Mouse (Mus musculus) lung, embryonic 15.5 days (tissue): Measurements from ENCODE around the gene Jade1. TPM values are rescaled to one million over a fixed set of nuclear protein-coding genes. Genes with fewer than 3 reads are reported as not detected.

ENCODE experiments used
- ATAC-seq: fragments of 200-750 bp; cut with Nextera tagmentation; 2 replicates; pipeline ENCODE4 v1.8.0; 2017; ENCODE audit warnings: moderate number of reproducible peaks, borderline replicate concordance; ENCODE audit not compliant: low FRiP score, low TSS enrichment; ENCODE audit errors: extremely low read depth
- H3K27ac ChIP-seq: fragments of 300-500 bp; sonication (generic); 2 replicates; pipeline ENCODE4 v1.5.1; 2015; ENCODE audit warnings: moderate library complexity, mild to moderate bottlenecking, inconsistent platforms
- H3K27me3 ChIP-seq: fragments of 300-500 bp; sonication (generic); 2 replicates; pipeline ENCODE4 v1.6.1; 2015; ENCODE audit warnings: inconsistent platforms
- H3K36me3 ChIP-seq: fragments of 300-500 bp; sonication (generic); 2 replicates; pipeline ENCODE4 v1.6.1; 2015; ENCODE audit warnings: inconsistent platforms
- H3K4me1 ChIP-seq: fragments of 300-500 bp; sonication (generic); 2 replicates; pipeline ENCODE4 v1.6.1; 2015; ENCODE audit warnings: inconsistent platforms
- H3K4me2 ChIP-seq: fragments of 300-500 bp; sonication (generic); 2 replicates; pipeline ENCODE4 v1.6.1; 2015; ENCODE audit warnings: inconsistent platforms, mild to moderate bottlenecking, moderate library complexity
- H3K4me3 ChIP-seq: fragments of 300-500 bp; sonication (generic); 2 replicates; pipeline ENCODE4 v1.5.1; 2015; ENCODE audit warnings: mild to moderate bottlenecking, inconsistent platforms
- H3K9ac ChIP-seq: fragments of 300-500 bp; sonication (generic); 2 replicates; pipeline ENCODE4 v1.6.1; 2015; ENCODE audit warnings: inconsistent platforms
- H3K9me3 ChIP-seq: fragments of 300-500 bp; sonication (generic); 2 replicates; pipeline ENCODE4 v1.6.1; 2016; ENCODE audit warnings: inconsistent platforms
- WGBS: fragments of 180-500 bp; shearing (Covaris S2); methylation state at CpG from one replicate; pipeline ENCODE4 v1.1.7; 2015; 5-methylcytosine and 5-hydroxymethylcytosine counted together
- polyA plus RNA-seq: library from polyadenylated mRNA; unstranded; fragments of >200 nt; fragmentation: Nextera tagmentation; extraction: Ambion mirVana; gene quantifications from 2 replicates; pipeline ENCODE4 v1.2.1, GENCODE M21; 2015

Jade1 gene
- polyA plus RNA-seq, 1 experiment from 2014 or later, result 10.9 TPM

DNA sequence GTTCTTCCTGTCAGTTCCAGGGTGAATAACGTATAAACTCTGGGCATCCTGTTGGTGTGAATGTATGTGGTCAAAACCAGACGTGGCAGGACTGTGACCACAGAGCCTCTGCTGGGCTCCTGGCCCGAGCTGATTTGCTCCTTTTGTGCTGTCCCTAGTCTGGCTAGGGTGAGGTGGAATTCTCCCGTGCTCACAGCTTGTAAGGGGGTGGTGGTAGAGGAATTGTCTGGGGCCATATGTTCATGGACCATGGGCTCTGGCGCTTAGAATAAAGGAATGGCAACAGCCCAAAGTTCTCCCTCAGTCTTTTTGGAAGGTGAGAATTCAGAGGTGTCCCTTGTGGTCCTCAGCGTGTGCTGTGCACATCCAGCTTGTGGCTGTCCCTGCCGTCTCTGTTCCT, 37.3 kb downstream of the Jade1 start:
- Histone ChIP-seq H3K9ac (no peak overlapping the region), H3K4me3 (no peak overlapping the region), H3K9me3 (no peaks in the 10 kb centered on the region), H3K27me3 (no peaks in the 10 kb centered on the region), H3K4me1 (no peaks in the 10 kb centered on the region), H3K27ac (no peak overlapping the region), H3K36me3 (no peaks in the 10 kb centered on the region; the same call in 1 of the 2 replicates), H3K4me2 (no peak overlapping the region)
- WGBS, result 78% methylated on average over 7 of the region's 7 CpGs
- no peak for ATAC-seq

DNA sequence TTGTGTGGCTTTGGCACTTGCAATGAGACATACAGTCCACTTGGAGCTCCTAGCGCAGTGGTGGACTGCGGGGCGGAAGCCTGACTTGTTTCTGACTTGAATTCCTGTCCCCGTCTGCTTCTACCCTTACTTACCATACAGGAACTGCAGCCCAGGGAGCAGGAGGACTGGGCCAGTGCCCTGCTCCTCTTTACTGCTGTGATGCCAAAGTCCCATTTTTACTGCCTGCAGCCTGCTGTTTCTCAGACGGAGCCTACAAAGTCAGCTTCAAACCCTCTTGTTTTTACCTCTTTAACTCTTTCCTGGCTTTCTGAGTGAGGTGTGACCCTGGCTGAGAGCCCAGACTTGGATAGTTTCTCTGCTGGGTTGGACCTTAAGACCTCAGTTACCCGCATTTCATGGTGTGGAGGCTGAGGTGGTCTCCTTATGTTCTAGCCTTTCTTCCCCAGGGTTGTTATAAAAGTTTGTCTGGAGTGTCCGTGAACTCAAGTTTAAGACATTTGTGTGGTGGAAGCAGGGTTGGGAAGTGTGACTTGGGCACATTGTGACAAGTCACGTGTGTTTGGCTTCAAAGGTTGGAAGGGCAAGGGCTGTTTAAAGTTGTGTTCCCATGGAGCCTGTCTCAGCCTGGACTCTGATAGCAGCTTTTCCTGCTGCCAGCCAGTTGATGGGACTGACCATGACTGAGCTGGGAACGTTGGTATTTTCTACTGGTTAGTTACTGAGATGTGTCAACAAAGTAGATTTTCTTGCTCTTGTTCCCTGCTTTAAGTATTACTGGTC, 38.8 kb downstream of the Jade1 start:
- H3K9ac ChIP-seq, result no peak overlapping the region
- no peak overlapping the region for H3K4me2 ChIP-seq
- no peaks in the 10 kb centered on the region for H3K27me3 ChIP-seq
- H3K4me1 ChIP-seq, result no peaks in the 10 kb centered on the region
- no peaks in the 10 kb centered on the region for H3K9me3 ChIP-seq
- WGBS, result 74% methylated on average over 9 of the region's 9 CpGs
- no peak overlapping the region for H3K4me3 ChIP-seq
- no peak for ATAC-seq
- H3K36me3 ChIP-seq, result no peaks in the 10 kb centered on the region; the same call in 1 of the 2 replicates
- H3K27ac ChIP-seq, result no peak overlapping the region

DNA sequence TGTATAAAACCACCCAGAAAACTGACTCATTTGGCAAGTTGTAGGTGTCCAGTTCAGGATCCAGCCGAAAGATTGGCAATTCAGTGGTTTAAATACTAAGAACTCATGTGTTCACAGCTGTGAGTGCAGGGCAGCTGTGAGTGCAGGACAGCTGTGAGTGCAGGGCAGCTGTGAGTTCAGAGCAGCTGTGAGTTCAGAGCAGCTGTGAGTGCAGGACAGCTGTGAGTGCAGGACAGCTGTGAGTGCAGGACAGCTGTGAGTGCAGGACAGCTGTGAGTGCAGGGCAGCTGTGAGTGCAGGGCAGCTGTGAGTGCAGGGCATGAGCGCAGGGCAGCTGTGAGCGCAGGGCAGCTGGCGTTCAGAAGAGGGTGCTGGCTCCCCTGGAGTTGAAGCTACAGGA, 39.5 kb downstream of the Jade1 start:
- Histone ChIP-seq H3K4me2 (no peak overlapping the region), H3K4me3 (no peak overlapping the region), H3K9me3 (no peaks in the 10 kb centered on the region), H3K36me3 (peaks cover 4% of the 10 kb centered on the region; the same call in 1 of the 2 replicates), H3K4me1 (no peaks in the 10 kb centered on the region), H3K9ac (no peak overlapping the region), H3K27me3 (no peaks in the 10 kb centered on the region), H3K27ac (no peak overlapping the region)
- no peak for ATAC-seq
- 93% methylated on average over 4 of the region's 4 CpGs for WGBS

DNA sequence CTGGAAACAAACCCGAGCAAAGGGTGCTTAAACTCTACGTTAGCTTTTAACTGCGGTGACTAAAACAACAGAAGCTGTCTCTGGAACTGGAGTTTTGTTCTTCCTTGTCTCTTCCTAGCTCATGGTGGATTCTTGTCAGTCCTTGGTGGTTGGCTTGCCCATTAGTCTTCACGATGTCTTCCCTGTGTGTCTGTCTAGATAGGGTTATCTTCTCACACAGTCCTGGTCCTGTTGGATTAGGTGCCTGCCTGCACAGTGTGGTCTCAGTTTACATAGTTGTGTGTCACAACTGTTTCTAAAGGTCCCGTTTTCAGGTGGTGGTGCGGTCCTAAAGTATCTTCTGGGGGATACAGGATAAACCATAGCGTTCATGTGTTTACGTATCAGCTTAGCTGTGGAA, 41.5 kb downstream of the Jade1 start:
- Histone ChIP-seq H3K27me3 (no peaks in the 10 kb centered on the region), H3K27ac (no peak overlapping the region), H3K9me3 (no peaks in the 10 kb centered on the region), H3K36me3 (peaks cover 5% of the 10 kb centered on the region; the same call in 1 of the 2 replicates), H3K9ac (no peak overlapping the region), H3K4me2 (no peak overlapping the region), H3K4me3 (no peak overlapping the region), H3K4me1 (no peaks in the 10 kb centered on the region)
- no peak for ATAC-seq
- 85% methylated on average over 8 of the region's 8 CpGs for WGBS

DNA sequence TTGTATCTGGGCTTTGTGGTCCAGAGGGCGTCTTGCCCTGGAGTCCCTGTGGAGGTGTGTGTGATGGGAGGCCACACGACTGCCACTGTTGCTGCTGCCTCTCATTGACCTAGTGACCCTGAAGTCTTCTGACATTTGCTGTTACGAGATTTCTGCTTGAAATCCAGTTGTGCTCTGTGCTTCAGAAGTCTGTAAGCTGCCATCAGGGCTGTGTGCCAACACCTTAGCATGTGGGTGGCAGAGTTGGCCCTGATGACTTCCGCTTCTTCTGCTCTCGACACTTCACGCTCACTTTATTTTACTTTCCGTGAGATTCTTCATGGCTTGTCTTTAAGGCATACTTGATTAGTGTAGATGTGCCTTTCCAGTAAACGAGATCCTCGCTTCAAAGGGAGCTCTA, 42.9 kb downstream of the Jade1 start:
- H3K36me3 ChIP-seq, result peaks cover 5% of the 10 kb centered on the region; the same call in 1 of the 2 replicates
- no peaks in the 10 kb centered on the region for H3K27me3 ChIP-seq
- no peak overlapping the region for H3K9ac ChIP-seq
- no peaks in the 10 kb centered on the region for H3K4me1 ChIP-seq
- H3K4me2 ChIP-seq, result no peak overlapping the region
- 62% methylated on average over 9 of the region's 9 CpGs for WGBS
- no peaks in the 10 kb centered on the region for H3K9me3 ChIP-seq
- H3K4me3 ChIP-seq, result no peak overlapping the region
- H3K27ac ChIP-seq, result no peak overlapping the region
- ATAC-seq, result no peak

DNA sequence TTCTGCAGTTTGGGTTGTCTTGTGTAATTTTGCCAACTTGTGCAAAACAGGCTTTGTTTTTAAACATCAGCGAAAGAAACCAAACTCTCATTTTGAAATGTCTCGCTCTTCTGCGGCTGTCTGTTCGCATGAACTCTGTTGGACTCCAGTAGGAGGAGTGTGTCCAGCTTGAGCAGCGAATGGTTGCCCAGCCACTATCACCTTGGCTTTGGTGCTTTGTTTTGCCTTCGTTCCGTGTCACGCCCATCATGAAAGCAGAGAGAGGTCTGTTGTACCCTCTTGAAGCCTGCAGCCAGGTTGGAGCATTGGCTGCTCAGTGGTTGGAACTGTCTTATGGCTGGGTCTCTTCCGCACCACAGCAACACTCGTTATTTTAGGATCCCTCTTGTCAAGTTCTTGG, 43.7 kb downstream of the Jade1 start:
- Histone ChIP-seq H3K27ac (no peak overlapping the region), H3K4me2 (no peak overlapping the region), H3K4me3 (no peak overlapping the region), H3K4me1 (no peaks in the 10 kb centered on the region), H3K36me3 (peaks cover 5% of the 10 kb centered on the region; the same call in 1 of the 2 replicates), H3K27me3 (no peaks in the 10 kb centered on the region), H3K9me3 (no peaks in the 10 kb centered on the region), H3K9ac (no peak overlapping the region)
- WGBS, result 93% methylated on average over 10 of the region's 10 CpGs
- no peak for ATAC-seq

DNA sequence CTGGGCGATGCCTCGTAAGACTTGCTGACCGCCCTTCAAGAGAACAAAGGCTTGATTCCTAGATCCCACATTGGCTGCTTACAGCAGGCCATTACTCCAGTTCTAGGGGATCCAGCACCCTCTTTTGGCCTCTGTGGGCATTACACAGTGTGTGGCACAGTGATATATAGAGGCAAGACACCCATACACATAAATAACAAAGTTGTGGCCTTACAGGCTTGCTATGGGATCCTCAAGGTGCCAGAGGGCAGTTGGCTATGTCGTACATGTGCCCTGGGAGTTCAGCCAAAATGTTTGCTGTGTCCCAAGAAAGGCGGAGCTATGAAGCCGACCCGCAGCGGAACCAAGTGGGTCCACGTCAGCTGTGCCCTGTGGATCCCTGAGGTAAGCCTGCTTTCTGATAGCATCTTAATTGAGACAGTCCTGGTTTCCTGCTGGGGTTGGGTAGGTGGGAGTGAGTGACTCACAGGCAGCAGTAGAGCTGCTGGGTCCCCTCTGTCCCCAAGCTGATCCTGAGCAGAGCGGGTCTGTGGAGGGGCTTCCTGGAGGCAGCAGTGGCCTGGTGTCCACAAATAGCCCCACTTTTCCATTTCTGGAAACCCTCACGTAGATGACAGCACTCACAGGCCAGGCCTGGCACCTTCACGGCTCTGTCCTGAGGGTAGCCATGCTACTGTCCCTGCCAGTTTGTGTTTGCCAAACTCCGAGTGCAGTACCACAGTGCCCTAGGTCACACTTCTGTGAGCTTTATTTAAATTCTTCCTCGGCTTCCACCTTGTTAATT, 44.5 kb downstream of the Jade1 start:
- ATAC-seq, result no peak
- no peak overlapping the region for H3K27ac ChIP-seq
- H3K9me3 ChIP-seq, result no peaks in the 10 kb centered on the region
- H3K4me3 ChIP-seq, result no peak overlapping the region
- WGBS, result 88% methylated on average over 14 of the region's 14 CpGs
- H3K9ac ChIP-seq, result no peak overlapping the region
- 0 out of 2 replicates have a peak, but pooled peaks cover 10% of the 10 kb centered on the region for H3K36me3 ChIP-seq
- H3K4me1 ChIP-seq, result no peaks in the 10 kb centered on the region
- H3K4me2 ChIP-seq, result no peak overlapping the region
- H3K27me3 ChIP-seq, result no peaks in the 10 kb centered on the region

DNA sequence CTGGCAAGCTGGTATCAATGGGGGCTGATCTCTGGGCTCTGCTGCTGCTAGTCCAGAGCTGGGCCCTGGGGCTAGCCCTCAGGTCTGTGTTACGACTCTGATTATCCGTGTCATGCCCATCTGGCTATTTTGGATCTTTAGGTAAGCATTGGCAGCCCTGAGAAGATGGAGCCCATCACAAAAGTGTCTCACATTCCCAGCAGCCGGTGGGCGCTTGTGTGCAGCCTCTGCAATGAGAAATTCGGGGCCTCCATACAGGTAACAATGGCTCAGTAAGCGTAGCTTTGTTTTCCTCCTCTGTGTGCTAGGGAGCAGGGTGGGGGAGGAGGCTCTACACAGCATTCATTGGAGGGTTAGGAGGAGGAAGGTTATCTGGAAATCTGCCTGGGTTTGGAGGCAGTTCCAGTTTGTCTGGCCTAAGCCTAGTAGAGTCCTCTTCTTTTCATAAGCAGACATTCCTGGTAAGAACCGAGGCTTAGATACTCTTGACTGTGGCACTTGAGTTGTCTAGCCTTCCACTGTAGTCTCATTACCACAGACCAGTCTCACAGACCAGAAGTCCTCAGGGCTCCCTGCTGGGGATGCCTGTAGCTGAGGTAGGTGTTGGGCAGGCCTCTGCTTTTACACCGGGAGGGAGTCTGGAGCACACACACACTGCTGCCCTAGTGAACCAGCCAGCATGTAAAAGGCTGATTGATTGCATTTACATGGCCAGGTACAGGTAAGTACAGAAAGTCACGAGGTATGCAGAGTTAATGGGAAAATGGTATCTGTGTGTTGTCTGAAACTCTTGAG, 45.9 kb downstream of the Jade1 start:
- Histone ChIP-seq H3K4me2 (no peak overlapping the region), H3K27ac (no peak overlapping the region), H3K36me3 (0 out of 2 replicates have a peak, but pooled peaks cover 14% of the 10 kb centered on the region), H3K4me1 (no peaks in the 10 kb centered on the region), H3K4me3 (no peak overlapping the region), H3K9ac (no peak overlapping the region), H3K9me3 (no peaks in the 10 kb centered on the region), H3K27me3 (no peaks in the 10 kb centered on the region)
- WGBS, result 78% methylated on average over 9 of the region's 9 CpGs
- no peak for ATAC-seq

DNA sequence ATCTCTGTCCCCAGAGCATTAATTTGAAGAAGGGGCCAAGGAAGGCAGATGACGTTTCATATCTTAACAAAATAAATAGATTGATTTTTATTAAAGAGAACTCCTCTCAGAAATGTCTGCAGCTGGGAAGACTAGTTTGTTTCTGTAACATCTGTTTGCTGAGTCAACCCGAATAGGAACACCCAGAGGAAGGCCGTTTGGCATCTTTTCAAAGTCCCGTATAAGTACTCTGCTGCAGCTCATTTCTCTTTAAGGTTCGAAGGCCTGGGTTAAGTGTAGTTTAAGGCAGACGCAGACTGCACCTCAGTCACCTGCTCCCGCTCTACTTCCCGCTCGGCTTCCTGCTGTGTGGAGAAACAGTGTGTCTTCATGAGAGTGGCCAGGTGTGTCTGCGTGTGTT, 47.4 kb downstream of the Jade1 start:
- Histone ChIP-seq H3K27ac (no peak overlapping the region), H3K4me1 (no peaks in the 10 kb centered on the region), H3K9ac (no peak overlapping the region), H3K4me3 (no peak overlapping the region), H3K4me2 (no peak overlapping the region), H3K9me3 (no peaks in the 10 kb centered on the region), H3K36me3 (0 out of 2 replicates have a peak, but pooled peaks cover 14% of the 10 kb centered on the region), H3K27me3 (no peaks in the 10 kb centered on the region)
- no peak for ATAC-seq
- 45% methylated on average over 10 of the region's 10 CpGs for WGBS

DNA sequence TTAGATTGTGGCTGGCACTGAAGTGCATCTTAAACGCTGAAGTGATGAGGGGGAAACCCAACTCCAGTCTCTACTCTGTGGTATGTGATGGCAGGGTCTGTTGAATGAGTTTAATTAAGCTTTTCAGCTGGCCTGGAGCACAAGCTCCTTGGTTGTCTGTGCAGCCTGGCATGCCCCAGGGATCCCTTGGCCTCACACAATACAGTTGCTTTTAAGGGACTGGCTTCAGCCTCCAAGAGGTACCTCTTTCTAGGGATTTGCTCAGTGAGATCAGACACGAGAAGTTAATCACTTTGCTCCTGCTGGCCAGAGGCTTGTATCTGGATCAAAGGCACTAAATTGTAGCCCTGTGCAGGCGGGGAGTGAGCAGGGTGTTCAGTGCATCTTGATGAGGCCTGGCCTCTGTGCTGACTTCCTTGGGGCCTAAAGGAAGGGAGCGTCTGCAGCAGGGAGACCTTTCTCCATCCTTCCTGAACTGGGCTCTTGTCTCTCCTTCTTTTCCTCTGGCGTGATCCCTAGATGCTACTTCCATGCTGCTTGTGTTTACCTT, 48.0 kb downstream of the Jade1 start:
- no peaks in the 10 kb centered on the region for H3K4me1 ChIP-seq
- 63% methylated on average over 5 of the region's 5 CpGs for WGBS
- no peaks in the 10 kb centered on the region for H3K9me3 ChIP-seq
- no peak overlapping the region for H3K9ac ChIP-seq
- H3K36me3 ChIP-seq, result 0 out of 2 replicates have a peak, but pooled peaks cover 14% of the 10 kb centered on the region
- H3K27me3 ChIP-seq, result no peaks in the 10 kb centered on the region
- H3K27ac ChIP-seq, result no peak overlapping the region
- no peak overlapping the region for H3K4me2 ChIP-seq
- H3K4me3 ChIP-seq, result no peak overlapping the region
- no peak for ATAC-seq

DNA sequence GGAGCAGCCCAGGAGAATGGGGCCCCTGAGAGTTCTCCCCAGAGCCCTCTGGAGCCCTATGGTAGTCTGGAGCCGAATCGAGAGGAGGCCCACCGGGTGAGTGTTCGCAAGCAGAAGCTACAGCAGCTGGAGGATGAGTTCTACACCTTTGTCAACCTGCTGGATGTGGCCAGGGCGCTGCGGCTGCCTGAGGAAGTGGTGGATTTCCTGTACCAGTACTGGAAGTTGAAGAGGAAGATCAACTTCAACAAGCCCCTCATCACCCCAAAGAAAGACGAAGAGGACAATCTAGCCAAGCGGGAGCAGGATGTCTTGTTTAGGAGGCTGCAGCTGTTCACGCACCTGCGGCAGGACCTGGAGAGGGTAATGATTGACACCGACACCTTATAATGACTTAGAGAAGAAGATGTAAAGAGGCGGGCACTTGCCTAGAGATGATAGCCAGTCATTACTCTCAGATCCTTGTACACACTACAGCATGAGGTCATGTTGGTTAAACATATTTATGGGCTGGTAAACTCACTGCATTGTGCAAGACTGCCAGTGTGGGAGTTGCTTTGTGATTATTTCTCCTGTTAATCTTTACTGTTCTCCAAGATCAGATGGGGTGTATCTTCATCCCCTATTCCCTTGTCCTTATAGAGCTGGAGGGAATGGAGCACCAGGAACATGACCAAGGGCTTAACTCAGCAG, 49.2 kb downstream of the Jade1 start:
- ATAC-seq, result no peak
- Histone ChIP-seq H3K36me3 (peaks cover 12% of the 10 kb centered on the region; the same call in 1 of the 2 replicates), H3K4me3 (no peak overlapping the region), H3K4me1 (no peaks in the 10 kb centered on the region), H3K4me2 (no peak overlapping the region), H3K9ac (no peak overlapping the region), H3K27ac (no peak overlapping the region), H3K27me3 (no peaks in the 10 kb centered on the region), H3K9me3 (no peaks in the 10 kb centered on the region)
- WGBS, result 88% methylated on average over 12 of the region's 12 CpGs
